Comparison of ENCODE assay signal across 9 mouse cellular contexts in genomic region chr8:87569706-87570563, GRCm38 (mm10). TPM values are rescaled to one million over a fixed set of nuclear protein-coding genes. Genes with fewer than 3 reads are reported as not detected.
DNase-seq lines count a peak whose midpoint lies in the region; ATAC-seq and TF ChIP-seq lines count a peak whose summit lies in the region.
"Had no signal": no experiment of that assay in that cellular context is flagged by ENCODE, and none has a peak within 500 bp of the region (broad histone marks: within the 10 kb centered on the region; RNA-seq: fewer than 3 reads in every experiment).

No protein-coding gene starts in this region.

- no peak overlapping the region; the same call in 1 of the 2 replicates for H3K9ac ChIP-seq in ES-E14 (ENCODE audit: insufficient read depth, low read depth, low read length, poor library complexity, severe bottlenecking)
- H3K9ac ChIP-seq in embryonic facial prominence, embryonic 15.5 days, result peak overlapping the region; percentile 21; the same call in 1 of the 2 replicates
- H3K9ac ChIP-seq in limb, embryonic 12.5 days (replicated peaks), result no peak overlapping the region; the same call in 1 of the 2 replicates
- H3K9ac ChIP-seq in neural tube, embryonic 14.5 days (replicated peaks; ENCODE audit: low read depth, low read length), result no peak overlapping the region

- in situ Hi-C loops in ES-E14 (cut with MboI; ENCODE audit: low sequenced_read_pairs in 2 of 2, unreplicated experiment in 2 of 2), result no loop called here

- no peak overlapping the region for H3K27ac ChIP-seq in ES-E14 (ENCODE audit: insufficient read depth, low read depth, low read length, poor library complexity, severe bottlenecking)
- peak overlapping the region; percentile 68 for H3K27ac ChIP-seq in embryonic facial prominence, embryonic 15.5 days (replicated peaks)
- no peak overlapping the region for H3K27ac ChIP-seq in limb, embryonic 12.5 days
- H3K27ac ChIP-seq in neural tube, embryonic 14.5 days (ENCODE audit: low read depth, low read length), result no peak overlapping the region
- H3K27ac ChIP-seq: macrophage had no signal

- peaks cover 3 to 4% of the 10 kb centered on the region in 2 experiments; a peak in 3 of 4 replicates for H3K4me1 ChIP-seq in ES-E14 (ENCODE audit: control insufficient read depth in 2 of 2, insufficient read depth in 2 of 2, low read length in 2 of 2, poor library complexity in 1 of 2)
- peaks cover 13% of the 10 kb centered on the region for H3K4me1 ChIP-seq in embryonic facial prominence, embryonic 15.5 days
- peaks cover 12% of the 10 kb centered on the region for H3K4me1 ChIP-seq in limb, embryonic 12.5 days (replicated peaks)
- H3K4me1 ChIP-seq in neural tube, embryonic 14.5 days (ENCODE audit: control insufficient read depth, insufficient read depth, low read length), result no peaks in the 10 kb centered on the region

- no peaks in the 10 kb centered on the region for H3K27me3 ChIP-seq in embryonic facial prominence, embryonic 15.5 days
- peaks cover 9% of the 10 kb centered on the region for H3K27me3 ChIP-seq in limb, embryonic 12.5 days
- H3K27me3 ChIP-seq in neural tube, embryonic 14.5 days (ENCODE audit: control insufficient read depth, insufficient read depth, low read length), result no peaks in the 10 kb centered on the region

- H3K9me3 ChIP-seq in ES-E14 (ENCODE audit: control insufficient read depth, insufficient read depth, low read depth, low read length), result no peaks in the 10 kb centered on the region
- H3K9me3 ChIP-seq in embryonic facial prominence, embryonic 15.5 days (replicated peaks), result no peaks in the 10 kb centered on the region
- H3K9me3 ChIP-seq in limb, embryonic 12.5 days, result no peaks in the 10 kb centered on the region
- H3K9me3 ChIP-seq in neural tube, embryonic 14.5 days (ENCODE audit: control insufficient read depth, low read length), result no peaks in the 10 kb centered on the region

- H3K4me3 ChIP-seq in ES-E14 (ENCODE audit: insufficient read depth in 1 of 2, low read depth in 1 of 2, low read length in 2 of 2, poor library complexity in 1 of 2, severe bottlenecking in 1 of 2), result peak overlapping the region in 1 of 2 experiments; percentile 3; a peak in 3 of 4 replicates
- peak overlapping the region; percentile 27 for H3K4me3 ChIP-seq in embryonic facial prominence, embryonic 15.5 days (replicated peaks)
- peak overlapping the region; percentile 22 for H3K4me3 ChIP-seq in limb, embryonic 12.5 days (replicated peaks)
- no peak overlapping the region for H3K4me3 ChIP-seq in neural tube, embryonic 14.5 days (ENCODE audit: low read depth, low read length)

- WGBS in embryonic facial prominence, embryonic 15.5 days, result 10% methylated on average over 13 of the region's 13 CpGs
- WGBS in limb, embryonic 12.5 days, result 27% methylated on average over 13 of the region's 13 CpGs
- 30% methylated on average over 13 of the region's 13 CpGs for WGBS in neural tube, embryonic 14.5 days

- peak; percentile 69 for ATAC-seq in embryonic facial prominence, embryonic 15.5 days (ENCODE audit: insufficient number of reproducible peaks, low FRiP score, low TSS enrichment, low read depth)
- ATAC-seq in limb, embryonic 12.5 days (ENCODE audit: insufficient number of reproducible peaks, insufficient read depth, low FRiP score, low TSS enrichment, low read depth), result no peak
- ATAC-seq in neural tube, embryonic 14.5 days (ENCODE audit: low read depth), result no peak
- no peak for ATAC-seq in megakaryocyte progenitor cell, adult 5-6 weeks (replicated peaks; ENCODE audit: poor library complexity)
- ATAC-seq in granulocyte monocyte progenitor cell, adult 5-6 weeks (replicated peaks; ENCODE audit: poor library complexity, severe bottlenecking), result no peak

- peak; percentile 34 for DNase-seq in ES-E14 (ENCODE audit: low read depth, low spot score)
- DNase-seq in heart, postnatal 4 days, result peak; percentile 33
- DNase-seq in right cerebral cortex, postnatal 25 days, result no peak

- H3K4me2 ChIP-seq in embryonic facial prominence, embryonic 15.5 days (replicated peaks), result peak overlapping the region; percentile 57
- H3K4me2 ChIP-seq in limb, embryonic 12.5 days, result peak overlapping the region; percentile 53
- peak overlapping the region; percentile 37 for H3K4me2 ChIP-seq in neural tube, embryonic 14.5 days (ENCODE audit: low read depth, low read length)

- no peaks in the 10 kb centered on the region for H3K36me3 ChIP-seq in ES-E14 (ENCODE audit: control insufficient read depth, insufficient read depth, low read length, poor library complexity, severe bottlenecking)
- no peaks in the 10 kb centered on the region for H3K36me3 ChIP-seq in embryonic facial prominence, embryonic 15.5 days
- H3K36me3 ChIP-seq in limb, embryonic 12.5 days, result no peaks in the 10 kb centered on the region
- H3K36me3 ChIP-seq in neural tube, embryonic 14.5 days (ENCODE audit: control insufficient read depth, insufficient read depth, low read length), result no peaks in the 10 kb centered on the region

TF ChIP-seq in ES-E14, 5 proteins besides CTCF, POLR2A, EP300 and RAD21:
- no peak for TF ChIP-seq HCFC1 (IDR thresholded peaks at IDR 0.05; ENCODE audit: borderline replicate concordance, insufficient read depth, low read length)
- no peak for TF ChIP-seq MAFK (IDR thresholded peaks at IDR 0.05; ENCODE audit: insufficient read depth, low read depth, low read length)
- TF ChIP-seq ZC3H11A (IDR thresholded peaks at IDR 0.05; ENCODE audit: borderline replicate concordance, low read depth, low read length), result no peak
- no peak for TF ChIP-seq ZNF384 (IDR thresholded peaks at IDR 0.05; ENCODE audit: low read depth, low read length)
- no peak for TF ChIP-seq CHD2 (IDR thresholded peaks at IDR 0.05; ENCODE audit: low read depth, low read length)
TF ChIP-seq in ES-E14: peak in this region for 0.

RNA-seq across cellular contexts. Expression of gene 4933402J07Rik, which starts 6.3 kb away (rescaled TPM):
- not detected in 2 replicates for total RNA-seq in ES-E14 (2012; rRNA removed)
- polyA plus RNA-seq in embryonic facial prominence, embryonic 15.5 days (2015; fragmentation: Nextera tagmentation; extraction: Ambion mirVana), result not detected in 2 replicates
- not detected for total RNA-seq in heart, postnatal 4 days (2021)
- polyA plus RNA-seq in limb, embryonic 12.5 days (2016; fragmentation: Nextera tagmentation; extraction: Ambion mirVana), result not detected in 2 replicates
- not detected in 2 replicates for polyA plus RNA-seq in neural tube, embryonic 14.5 days (2014; fragmentation: Nextera tagmentation; extraction: Ambion mirVana)
- not detected in 2 replicates for total RNA-seq in megakaryocyte progenitor cell, adult 5-6 weeks (2015)
- not detected in 2 replicates for total RNA-seq in megakaryocyte progenitor cell, adult 5-6 weeks (2017)
- total RNA-seq in granulocyte monocyte progenitor cell, adult 5-6 weeks (2014; fragmentation: Nextera tagmentation), result not detected in 2 replicates
- not detected in 2 replicates for total RNA-seq in granulocyte monocyte progenitor cell, adult 5-6 weeks (2017)
- polyA plus RNA-seq: macrophage had no signal
